Mouse (Mus musculus): ENCODE data around the gene Diaph2. TPM values are rescaled to one million over a fixed set of nuclear protein-coding genes. Genes with fewer than 3 reads are reported as not detected.

The Diaph2 gene
- polyA plus RNA-seq (2014; fragmentation: Nextera tagmentation; extraction: Ambion mirVana) = 4.6 and 5.4 TPM in 2 replicates

GRCm38 (mm10) chrX:129749571-129750061, at the start of gene Diaph2:
Gene Diaph2, plus strand, starts transcription at chrX:129749742.
- Histone ChIP-seq H3K9ac (ENCODE audit: low read length) (peak within 1 kb of the TSS; percentile 67), H3K9me3 (ENCODE audit: control insufficient read depth, low read length) (no peaks in the 10 kb centered on the region), H3K27ac (ENCODE audit: low read depth, low read length) (no peak within 1 kb of the TSS), H3K4me2 (ENCODE audit: low read depth, low read length, severe bottlenecking) (peak within 1 kb of the TSS; percentile 49), H3K4me1 (replicated peaks; ENCODE audit: control insufficient read depth, insufficient read depth, low read length) (no peaks in the 10 kb centered on the region), H3K27me3 (ENCODE audit: control insufficient read depth, insufficient read depth, low read length) (no peaks in the 10 kb centered on the region), H3K4me3 (ENCODE audit: low read depth, low read length) (peak within 1 kb of the TSS; percentile 48), H3K36me3 (ENCODE audit: control insufficient read depth, insufficient read depth, low read length) (no peaks in the 10 kb centered on the region)
- 23% methylated on average over 46 of the region's 49 CpGs for WGBS
- DNase-seq (ENCODE audit: low spot score) (peak; percentile 85), ATAC-seq (replicated peaks; ENCODE audit: low FRiP score) (peak; percentile 95)

- Histone ChIP-seq H3K4me2 (ENCODE audit: low read depth, low read length, severe bottlenecking) (no peak overlapping the region), H3K9ac (ENCODE audit: low read length) (no peak overlapping the region), H3K4me1 (replicated peaks; ENCODE audit: control insufficient read depth, insufficient read depth, low read length) (no peaks in the 10 kb centered on the region), H3K36me3 (ENCODE audit: control insufficient read depth, insufficient read depth, low read length) (no peaks in the 10 kb centered on the region), H3K27ac (ENCODE audit: low read depth, low read length) (no peak overlapping the region), H3K9me3 (ENCODE audit: control insufficient read depth, low read length) (no peaks in the 10 kb centered on the region), H3K4me3 (ENCODE audit: low read depth, low read length) (no peak overlapping the region), H3K27me3 (ENCODE audit: control insufficient read depth, insufficient read depth, low read length) (no peaks in the 10 kb centered on the region)
- DNase-seq (ENCODE audit: low spot score) = no peak
- 69% methylated on average over 6 of the region's 6 CpGs for WGBS
- ATAC-seq (replicated peaks; ENCODE audit: low FRiP score) = no peak
Observed at GRCm38 (mm10) chrX:129701634-129702312, 47.8 kb upstream of the Diaph2 start.

DNA sequence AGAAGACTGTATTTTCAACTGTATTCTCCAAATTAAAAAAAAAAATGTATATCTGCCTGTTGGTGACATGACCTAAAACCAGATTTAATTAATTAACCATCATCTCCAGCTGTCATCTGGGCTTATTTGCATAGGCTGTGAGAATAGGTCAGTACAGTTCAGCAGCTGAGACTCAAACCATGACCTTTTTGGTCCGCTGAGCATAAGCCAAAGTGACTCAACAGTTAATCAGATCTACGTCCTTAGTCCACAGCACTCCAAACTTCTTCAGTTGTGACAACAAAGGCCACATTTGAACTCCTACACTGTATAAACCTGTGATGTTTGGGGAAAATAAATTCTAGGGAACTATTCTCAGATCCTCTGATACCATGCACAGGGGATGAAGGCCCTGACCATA, 39.9 kb upstream of the Diaph2 start:
- no peak for ATAC-seq (replicated peaks; ENCODE audit: low FRiP score)
- H3K4me3 ChIP-seq (ENCODE audit: low read depth, low read length) = no peak overlapping the region

GRCm38 (mm10) chrX:129728717-129729220, 20.8 kb upstream of the Diaph2 start:
- no peak for DNase-seq (ENCODE audit: low spot score)
- ATAC-seq (replicated peaks; ENCODE audit: low FRiP score) = no peak

More for the DNA sequence above, 39.9 kb upstream of the Diaph2 start:
- no peak overlapping the region for H3K27ac ChIP-seq (ENCODE audit: low read depth, low read length)
- no peaks in the 10 kb centered on the region for H3K9me3 ChIP-seq (ENCODE audit: control insufficient read depth, low read length)
- no peaks in the 10 kb centered on the region for H3K27me3 ChIP-seq (ENCODE audit: control insufficient read depth, insufficient read depth, low read length)
- H3K36me3 ChIP-seq (ENCODE audit: control insufficient read depth, insufficient read depth, low read length) = no peaks in the 10 kb centered on the region
- no peak for DNase-seq (ENCODE audit: low spot score)
- H3K4me1 ChIP-seq (replicated peaks; ENCODE audit: control insufficient read depth, insufficient read depth, low read length) = no peaks in the 10 kb centered on the region
- no peak overlapping the region for H3K9ac ChIP-seq (ENCODE audit: low read length)
- no peak overlapping the region for H3K4me2 ChIP-seq (ENCODE audit: low read depth, low read length, severe bottlenecking)
- WGBS = 76% methylated on average over 2 of the region's 2 CpGs

GRCm38 (mm10) chrX:129736562-129736961, 13.0 kb upstream of the Diaph2 start:
- Histone ChIP-seq H3K36me3 (ENCODE audit: control insufficient read depth, insufficient read depth, low read length) (no peaks in the 10 kb centered on the region), H3K27ac (ENCODE audit: low read depth, low read length) (no peak overlapping the region), H3K9me3 (ENCODE audit: control insufficient read depth, low read length) (no peaks in the 10 kb centered on the region), H3K9ac (ENCODE audit: low read length) (no peak overlapping the region), H3K4me3 (ENCODE audit: low read depth, low read length) (no peak overlapping the region), H3K4me2 (ENCODE audit: low read depth, low read length, severe bottlenecking) (no peak overlapping the region), H3K27me3 (ENCODE audit: control insufficient read depth, insufficient read depth, low read length) (no peaks in the 10 kb centered on the region), H3K4me1 (replicated peaks; ENCODE audit: control insufficient read depth, insufficient read depth, low read length) (no peaks in the 10 kb centered on the region)
- WGBS = 44% methylated on average over 1 of the region's 1 CpGs
- ATAC-seq (replicated peaks; ENCODE audit: low FRiP score) (no peak), DNase-seq (ENCODE audit: low spot score) (no peak)

More at GRCm38 (mm10) chrX:129728717-129729220, 20.8 kb upstream of the Diaph2 start:
- no peaks in the 10 kb centered on the region for H3K4me1 ChIP-seq (replicated peaks; ENCODE audit: control insufficient read depth, insufficient read depth, low read length)
- H3K9ac ChIP-seq (ENCODE audit: low read length) = no peak overlapping the region
- no peak overlapping the region for H3K4me2 ChIP-seq (ENCODE audit: low read depth, low read length, severe bottlenecking)
- no peaks in the 10 kb centered on the region for H3K36me3 ChIP-seq (ENCODE audit: control insufficient read depth, insufficient read depth, low read length)
- no peak overlapping the region for H3K4me3 ChIP-seq (ENCODE audit: low read depth, low read length)
- no peak overlapping the region for H3K27ac ChIP-seq (ENCODE audit: low read depth, low read length)
- no peaks in the 10 kb centered on the region for H3K27me3 ChIP-seq (ENCODE audit: control insufficient read depth, insufficient read depth, low read length)
- no peaks in the 10 kb centered on the region for H3K9me3 ChIP-seq (ENCODE audit: control insufficient read depth, low read length)
- 55% methylated on average over 2 of the region's 2 CpGs for WGBS

GRCm38 (mm10) chrX:129739226-129739625, 10.3 kb upstream of the Diaph2 start:
- no peaks in the 10 kb centered on the region for H3K9me3 ChIP-seq (ENCODE audit: control insufficient read depth, low read length)
- no peaks in the 10 kb centered on the region for H3K4me1 ChIP-seq (replicated peaks; ENCODE audit: control insufficient read depth, insufficient read depth, low read length)
- H3K9ac ChIP-seq (ENCODE audit: low read length) = no peak overlapping the region
- no peaks in the 10 kb centered on the region for H3K27me3 ChIP-seq (ENCODE audit: control insufficient read depth, insufficient read depth, low read length)
- no peak overlapping the region for H3K4me2 ChIP-seq (ENCODE audit: low read depth, low read length, severe bottlenecking)
- H3K27ac ChIP-seq (ENCODE audit: low read depth, low read length) = no peak overlapping the region
- no peak for ATAC-seq (replicated peaks; ENCODE audit: low FRiP score)
- H3K4me3 ChIP-seq (ENCODE audit: low read depth, low read length) = no peak overlapping the region
- no peaks in the 10 kb centered on the region for H3K36me3 ChIP-seq (ENCODE audit: control insufficient read depth, insufficient read depth, low read length)
- DNase-seq (ENCODE audit: low spot score) = no peak

- Histone ChIP-seq H3K36me3 (ENCODE audit: control insufficient read depth, insufficient read depth, low read length) (no peaks in the 10 kb centered on the region), H3K4me1 (replicated peaks; ENCODE audit: control insufficient read depth, insufficient read depth, low read length) (no peaks in the 10 kb centered on the region), H3K4me3 (ENCODE audit: low read depth, low read length) (no peak overlapping the region), H3K4me2 (ENCODE audit: low read depth, low read length, severe bottlenecking) (no peak overlapping the region), H3K9ac (ENCODE audit: low read length) (no peak overlapping the region), H3K9me3 (ENCODE audit: control insufficient read depth, low read length) (no peaks in the 10 kb centered on the region), H3K27ac (ENCODE audit: low read depth, low read length) (no peak overlapping the region), H3K27me3 (ENCODE audit: control insufficient read depth, insufficient read depth, low read length) (no peaks in the 10 kb centered on the region)
- 91% methylated on average over 3 of the region's 3 CpGs for WGBS
- ATAC-seq (replicated peaks; ENCODE audit: low FRiP score) = no peak
- no peak for DNase-seq (ENCODE audit: low spot score)
Observed at GRCm38 (mm10) chrX:129742981-129743380, 6.6 kb upstream of the Diaph2 start.

DNA sequence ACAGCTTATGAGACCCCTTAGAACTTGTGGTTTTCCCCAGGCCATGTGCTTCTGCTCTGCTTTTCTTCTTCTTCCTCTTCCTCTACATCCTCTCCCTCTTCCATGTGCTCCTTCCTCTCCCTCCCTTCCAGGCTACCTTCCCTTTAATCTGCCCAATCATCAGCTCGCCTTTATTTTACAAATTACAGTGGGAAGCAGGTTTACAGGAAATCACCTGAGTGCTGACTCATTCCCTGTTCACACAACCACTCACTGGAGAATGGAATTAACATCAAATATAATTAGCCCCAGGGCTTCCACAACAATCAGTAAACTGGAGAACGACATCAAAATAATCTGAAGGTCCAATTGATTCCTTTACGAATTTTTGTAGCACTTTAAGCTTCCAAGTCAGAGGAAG, 3.6 kb upstream of the Diaph2 start:
- DNase-seq (ENCODE audit: low spot score) = no peak
- Histone ChIP-seq H3K27ac (ENCODE audit: low read depth, low read length) (no peak overlapping the region), H3K4me3 (ENCODE audit: low read depth, low read length) (no peak overlapping the region), H3K9ac (ENCODE audit: low read length) (no peak overlapping the region), H3K4me1 (replicated peaks; ENCODE audit: control insufficient read depth, insufficient read depth, low read length) (no peaks in the 10 kb centered on the region), H3K36me3 (ENCODE audit: control insufficient read depth, insufficient read depth, low read length) (no peaks in the 10 kb centered on the region), H3K9me3 (ENCODE audit: control insufficient read depth, low read length) (no peaks in the 10 kb centered on the region), H3K4me2 (ENCODE audit: low read depth, low read length, severe bottlenecking) (no peak overlapping the region), H3K27me3 (ENCODE audit: control insufficient read depth, insufficient read depth, low read length) (no peaks in the 10 kb centered on the region)
- WGBS = 85% methylated on average over 3 of the region's 3 CpGs
- no peak for ATAC-seq (replicated peaks; ENCODE audit: low FRiP score)

DNA sequence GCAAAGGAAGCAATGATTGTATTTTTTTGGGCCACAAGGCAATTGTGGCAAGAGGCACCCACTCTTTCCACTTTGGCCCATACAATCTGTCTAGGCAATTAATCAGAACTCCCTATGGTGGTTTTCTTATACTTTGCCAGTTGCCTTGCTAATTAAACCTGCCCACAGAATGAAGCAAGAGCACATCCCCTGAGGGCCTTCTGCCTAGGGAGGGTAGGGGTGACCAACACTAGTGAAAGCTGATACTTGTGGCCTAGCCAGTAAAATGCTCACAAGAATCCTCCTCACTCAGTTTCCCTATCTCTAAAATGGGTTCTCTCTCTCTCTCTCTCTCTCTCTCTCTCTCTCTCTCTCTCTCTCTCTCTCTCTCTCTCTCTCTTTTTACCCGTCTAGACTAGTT, 440 bp upstream of the Diaph2 start:
- H3K4me1 ChIP-seq (replicated peaks; ENCODE audit: control insufficient read depth, insufficient read depth, low read length) = no peaks in the 10 kb centered on the region
- ATAC-seq (replicated peaks; ENCODE audit: low FRiP score) = peak; percentile 31; the same call in 1 of the 2 replicates
- H3K27ac ChIP-seq (ENCODE audit: low read depth, low read length) = no peak overlapping the region
- 17% methylated on average over 1 of the region's 1 CpGs for WGBS
- DNase-seq (ENCODE audit: low spot score) = no peak
- no peak overlapping the region for H3K9ac ChIP-seq (ENCODE audit: low read length)
- H3K4me2 ChIP-seq (ENCODE audit: low read depth, low read length, severe bottlenecking) = peak overlapping the region; percentile 49; the same call in 1 of the 2 replicates
- H3K4me3 ChIP-seq (ENCODE audit: low read depth, low read length) = peak overlapping the region; percentile 48; the same call in 1 of the 2 replicates
- H3K36me3 ChIP-seq (ENCODE audit: control insufficient read depth, insufficient read depth, low read length) = no peaks in the 10 kb centered on the region
- no peaks in the 10 kb centered on the region for H3K27me3 ChIP-seq (ENCODE audit: control insufficient read depth, insufficient read depth, low read length)
- H3K9me3 ChIP-seq (ENCODE audit: control insufficient read depth, low read length) = no peaks in the 10 kb centered on the region

All from forebrain, embryonic 11.5 days (tissue).